Mouse (Mus musculus): ENCODE data around the gene Stab1.

- TF ChIP-seq ZNF384 (IDR thresholded peaks at IDR 0.05; ENCODE audit: low read depth, low read length) = no peak
- no peak for TF ChIP-seq ZC3H11A (IDR thresholded peaks at IDR 0.05; ENCODE audit: borderline replicate concordance, low read depth, low read length)
- TF ChIP-seq MAFK (IDR thresholded peaks at IDR 0.05; ENCODE audit: insufficient read depth, low read depth, low read length) = no peak
- no peak for TF ChIP-seq HCFC1 (IDR thresholded peaks at IDR 0.05; ENCODE audit: borderline replicate concordance, insufficient read depth, low read length)
Observed at GRCm38 (mm10) chr14:31125106-31126075, 43.0 kb downstream of the Stab1 start.

All from ES-E14 (cell line).